Mouse (Mus musculus): ENCODE data around the gene Cep112. TPM values are rescaled to one million over a fixed set of nuclear protein-coding genes. Genes with fewer than 3 reads are reported as not detected.

The Cep112 gene
- polyA plus RNA-seq, 1 experiment = not detected

GRCm38 (mm10) chr11:108488256-108488655, 63.3 kb downstream of the Cep112 start:
- Histone ChIP-seq H3K36me3 (replicated peaks; ENCODE audit: low read length) (no peaks in the 10 kb centered on the region), H3K27me3 (replicated peaks) (no peaks in the 10 kb centered on the region), H3K9me3 (no peaks in the 10 kb centered on the region), H3K4me1 (no peaks in the 10 kb centered on the region), H3K4me3 (replicated peaks) (no peak overlapping the region)
- TF ChIP-seq GATA1 (IDR thresholded peaks at IDR 0.05; ENCODE audit: borderline replicate concordance, low read length) (no peak), FLI1 (IDR thresholded peaks at IDR 0.05; ENCODE audit: low read length) (no peak)

- H3K36me3 ChIP-seq (replicated peaks; ENCODE audit: low read length) = no peaks in the 10 kb centered on the region
- no peak for TF ChIP-seq FLI1 (IDR thresholded peaks at IDR 0.05; ENCODE audit: low read length)
- no peak for TF ChIP-seq GATA1 (IDR thresholded peaks at IDR 0.05; ENCODE audit: borderline replicate concordance, low read length)
- H3K9me3 ChIP-seq = no peaks in the 10 kb centered on the region
- H3K27me3 ChIP-seq (replicated peaks) = no peaks in the 10 kb centered on the region
- no peak overlapping the region for H3K4me3 ChIP-seq (replicated peaks)
- no peaks in the 10 kb centered on the region for H3K4me1 ChIP-seq
Measured at GRCm38 (mm10) chr11:108489863-108490262, 64.9 kb downstream of the Cep112 start.

- TF ChIP-seq FLI1 (IDR thresholded peaks at IDR 0.05; ENCODE audit: low read length) (no peak), GATA1 (IDR thresholded peaks at IDR 0.05; ENCODE audit: borderline replicate concordance, low read length) (no peak)
- Histone ChIP-seq H3K9me3 (no peaks in the 10 kb centered on the region), H3K4me1 (no peaks in the 10 kb centered on the region), H3K36me3 (replicated peaks; ENCODE audit: low read length) (no peaks in the 10 kb centered on the region), H3K4me3 (replicated peaks) (no peak overlapping the region), H3K27me3 (replicated peaks) (no peaks in the 10 kb centered on the region)
Measured at GRCm38 (mm10) chr11:108508190-108508589, 83.2 kb downstream of the Cep112 start.

GRCm38 (mm10) chr11:108527725-108528363, 102.9 kb downstream of the Cep112 start:
- TF ChIP-seq FLI1 (IDR thresholded peaks at IDR 0.05; ENCODE audit: low read length) (no peak), GATA1 (IDR thresholded peaks at IDR 0.05; ENCODE audit: borderline replicate concordance, low read length) (no peak)
- Histone ChIP-seq H3K36me3 (replicated peaks; ENCODE audit: low read length) (no peaks in the 10 kb centered on the region), H3K4me1 (no peaks in the 10 kb centered on the region), H3K9me3 (no peaks in the 10 kb centered on the region), H3K4me3 (replicated peaks) (no peak overlapping the region), H3K27me3 (replicated peaks) (no peaks in the 10 kb centered on the region)

GRCm38 (mm10) chr11:108532901-108533300, 107.9 kb downstream of the Cep112 start:
- no peak for TF ChIP-seq GATA1 (IDR thresholded peaks at IDR 0.05; ENCODE audit: borderline replicate concordance, low read length)
- no peak for TF ChIP-seq FLI1 (IDR thresholded peaks at IDR 0.05; ENCODE audit: low read length)
- Histone ChIP-seq H3K4me1 (no peaks in the 10 kb centered on the region), H3K27me3 (replicated peaks) (no peaks in the 10 kb centered on the region), H3K9me3 (no peaks in the 10 kb centered on the region), H3K36me3 (replicated peaks; ENCODE audit: low read length) (no peaks in the 10 kb centered on the region), H3K4me3 (replicated peaks) (no peak overlapping the region)

GRCm38 (mm10) chr11:108534014-108534413, 109.0 kb downstream of the Cep112 start:
- H3K27me3 ChIP-seq (replicated peaks) = no peaks in the 10 kb centered on the region
- no peaks in the 10 kb centered on the region for H3K9me3 ChIP-seq
- no peaks in the 10 kb centered on the region for H3K36me3 ChIP-seq (replicated peaks; ENCODE audit: low read length)
- no peak overlapping the region for H3K4me3 ChIP-seq (replicated peaks)
- TF ChIP-seq FLI1 (IDR thresholded peaks at IDR 0.05; ENCODE audit: low read length) (no peak), GATA1 (IDR thresholded peaks at IDR 0.05; ENCODE audit: borderline replicate concordance, low read length) (no peak)
- no peaks in the 10 kb centered on the region for H3K4me1 ChIP-seq

GRCm38 (mm10) chr11:108552997-108553622, 128.1 kb downstream of the Cep112 start:
- Histone ChIP-seq H3K4me1 (no peaks in the 10 kb centered on the region), H3K36me3 (replicated peaks; ENCODE audit: low read length) (no peaks in the 10 kb centered on the region), H3K9me3 (no peaks in the 10 kb centered on the region), H3K27me3 (replicated peaks) (no peaks in the 10 kb centered on the region), H3K4me3 (replicated peaks) (no peak overlapping the region)
- TF ChIP-seq GATA1 (IDR thresholded peaks at IDR 0.05; ENCODE audit: borderline replicate concordance, low read length) (no peak), FLI1 (IDR thresholded peaks at IDR 0.05; ENCODE audit: low read length) (no peak)

GRCm38 (mm10) chr11:108553881-108554280, 128.9 kb downstream of the Cep112 start:
- H3K9me3 ChIP-seq = no peaks in the 10 kb centered on the region
- H3K4me1 ChIP-seq = no peaks in the 10 kb centered on the region
- TF ChIP-seq FLI1 (IDR thresholded peaks at IDR 0.05; ENCODE audit: low read length) = no peak
- no peak for TF ChIP-seq GATA1 (IDR thresholded peaks at IDR 0.05; ENCODE audit: borderline replicate concordance, low read length)
- H3K4me3 ChIP-seq (replicated peaks) = no peak overlapping the region
- peaks cover 1% of the 10 kb centered on the region for H3K27me3 ChIP-seq (replicated peaks)
- H3K36me3 ChIP-seq (replicated peaks; ENCODE audit: low read length) = no peaks in the 10 kb centered on the region

GRCm38 (mm10) chr11:108558544-108558943, 133.6 kb downstream of the Cep112 start:
- no peaks in the 10 kb centered on the region for H3K36me3 ChIP-seq (replicated peaks; ENCODE audit: low read length)
- H3K4me1 ChIP-seq = no peaks in the 10 kb centered on the region
- H3K9me3 ChIP-seq = no peaks in the 10 kb centered on the region
- H3K4me3 ChIP-seq (replicated peaks) = no peak overlapping the region
- H3K27me3 ChIP-seq (replicated peaks) = peaks cover 1% of the 10 kb centered on the region
- no peak for TF ChIP-seq FLI1 (IDR thresholded peaks at IDR 0.05; ENCODE audit: low read length)
- no peak for TF ChIP-seq GATA1 (IDR thresholded peaks at IDR 0.05; ENCODE audit: borderline replicate concordance, low read length)

- H3K9me3 ChIP-seq = no peaks in the 10 kb centered on the region
- H3K4me3 ChIP-seq (replicated peaks) = no peak overlapping the region
- no peak for TF ChIP-seq FLI1 (IDR thresholded peaks at IDR 0.05; ENCODE audit: low read length)
- H3K27me3 ChIP-seq (replicated peaks) = peaks cover 1% of the 10 kb centered on the region
- no peaks in the 10 kb centered on the region for H3K36me3 ChIP-seq (replicated peaks; ENCODE audit: low read length)
- H3K4me1 ChIP-seq = no peaks in the 10 kb centered on the region
Measured at GRCm38 (mm10) chr11:108559506-108559905, 134.5 kb downstream of the Cep112 start.

Data from megakaryocyte, embryonic 14.5 days (primary cell).